Mouse (Mus musculus): ENCODE data around the gene 1110032F04Rik. TPM values are rescaled to one million over a fixed set of nuclear protein-coding genes. Genes with fewer than 3 reads are reported as not detected.

The 1110032F04Rik gene
- total and polyA plus RNA-seq, 3 experiments: 0.08 TPM; not detected in 2

GRCm38 (mm10) chr3:68836857-68837499 is 32.4 kb upstream of the 1110032F04Rik start:
- dilution Hi-C loops (cut with MboI; ENCODE audit: extremely low pct_ligation_motif_present, extremely low pct_unique_long_range_greater_than_20kb, low sequenced_read_pairs) (no loop called here), in situ Hi-C loops (cut with MboI; ENCODE audit: low pct_ligation_motif_present, low pct_unique_long_range_greater_than_20kb, low sequenced_read_pairs) (no loop called here)
- Histone ChIP-seq H3K4me3 (replicated peaks in 1 of 3; ENCODE audit: low read depth in 2 of 3, low read length in 2 of 3, poor library complexity in 1 of 3) (no peak overlapping the region), H3K27ac (ENCODE audit: insufficient read depth, low read depth) (no peak overlapping the region), H3K4me2 (ENCODE audit: insufficient read depth, low read depth, poor library complexity, severe bottlenecking) (no peak overlapping the region), H3K36me3 (replicated peaks in 1 of 2; ENCODE audit: control insufficient read depth in 1 of 2, insufficient read depth in 1 of 2, low read length in 1 of 2) (no peaks in the 10 kb centered on the region), H3K9ac (ENCODE audit: insufficient read depth, low read depth) (no peak overlapping the region), H3K4me1 (ENCODE audit: control insufficient read depth in 1 of 2, insufficient read depth in 2 of 2) (peaks cover 8 to 20% of the 10 kb centered on the region in 2 experiments), H3K27me3 (replicated peaks) (no peaks in the 10 kb centered on the region), H3K79me2 (replicated peaks; ENCODE audit: control insufficient read depth, extremely low read depth, insufficient read depth, poor library complexity, severe bottlenecking) (no peaks in the 10 kb centered on the region), H3K9me3 (replicated peaks; ENCODE audit: low read length) (no peaks in the 10 kb centered on the region)
- TF ChIP-seq RAD21 (IDR thresholded peaks at IDR 0.05; ENCODE audit: low read depth, low read length) (no peak), ZKSCAN1 (IDR thresholded peaks at IDR 0.05; ENCODE audit: borderline replicate concordance, low read depth, low read length) (no peak), HCFC1 (IDR thresholded peaks at IDR 0.05; ENCODE audit: low read depth, low read length) (no peak), TCF12 (IDR thresholded peaks at IDR 0.05; ENCODE audit: low read depth, low read length) (no peak), MAFK (IDR thresholded peaks at IDR 0.05; ENCODE audit: insufficient replicate concordance, low read length) (no peak), GABPA (IDR thresholded peaks at IDR 0.05; ENCODE audit: insufficient replicate concordance, low read depth, low read length) (no peak), MYC (IDR thresholded peaks at IDR 0.05; ENCODE audit: low read depth, low read length) (no peak), EP300 (IDR thresholded peaks at IDR 0.05; ENCODE audit: low read length) (no peak), SIN3A (IDR thresholded peaks at IDR 0.05; ENCODE audit: low read length) (no peak), ETS1 (conservative IDR thresholded peaks at IDR 0.05; ENCODE audit: low read depth, low read length) (no peak)
- no peak for DNase-seq (ENCODE audit: extremely low read depth)

DNA sequence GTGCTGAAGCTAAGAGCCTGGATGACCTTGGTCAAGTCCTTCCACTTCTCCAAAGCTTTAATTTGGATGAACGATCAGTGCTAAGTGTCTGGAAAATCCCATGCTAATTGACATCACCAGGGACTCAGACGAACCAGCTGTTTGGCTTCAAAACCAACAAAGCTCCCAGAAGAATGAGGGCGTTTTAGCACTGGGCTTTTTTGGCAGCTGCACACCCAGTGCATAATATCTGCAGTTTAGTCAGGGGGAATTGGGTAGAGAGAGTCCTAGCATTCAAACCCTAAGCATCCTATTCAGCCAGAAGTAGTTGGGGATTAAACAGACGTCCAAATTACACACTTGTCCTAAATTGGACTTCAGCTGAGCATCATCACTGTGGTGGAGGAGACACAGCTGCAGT is 29.2 kb upstream of the 1110032F04Rik start:
- H3K4me1 ChIP-seq (ENCODE audit: control insufficient read depth in 1 of 2, insufficient read depth in 2 of 2): peaks cover 8 to 24% of the 10 kb centered on the region in 2 experiments
- no peak for TF ChIP-seq CHD2 (IDR thresholded peaks at IDR 0.05; ENCODE audit: low read length)
- no peak for TF ChIP-seq MXI1 (IDR thresholded peaks at IDR 0.05; ENCODE audit: low read depth, low read length)
- TF ChIP-seq PAX5 (IDR thresholded peaks at IDR 0.05; ENCODE audit: low read length): no peak
- TF ChIP-seq SMC3 (IDR thresholded peaks at IDR 0.05; ENCODE audit: low read depth, low read length): no peak
- TF ChIP-seq MAZ (IDR thresholded peaks at IDR 0.05; ENCODE audit: low read depth, low read length): no peak
- no peak for TF ChIP-seq MAX (IDR thresholded peaks at IDR 0.05; ENCODE audit: low read length)
- TF ChIP-seq EP300 (IDR thresholded peaks at IDR 0.05; ENCODE audit: low read length): no peak
- no peak for TF ChIP-seq HCFC1 (IDR thresholded peaks at IDR 0.05; ENCODE audit: low read depth, low read length)
- TF ChIP-seq IRF4 (IDR thresholded peaks at IDR 0.05; ENCODE audit: low read depth, low read length): no peak
- no peak for TF ChIP-seq USF2 (conservative IDR thresholded peaks at IDR 0.05; ENCODE audit: low read depth, low read length)
- no peak for TF ChIP-seq ZMIZ1 (IDR thresholded peaks at IDR 0.05; ENCODE audit: low read depth, low read length)
- TF ChIP-seq E2F4 (IDR thresholded peaks at IDR 0.05; ENCODE audit: insufficient replicate concordance, low read depth, low read length): no peak
- no peak for TF ChIP-seq NRF1 (IDR thresholded peaks at IDR 0.05; ENCODE audit: low read depth, low read length)
- no peak for TF ChIP-seq POLR2AphosphoS2 (IDR thresholded peaks at IDR 0.05; ENCODE audit: low read depth, low read length)
- no peak for TF ChIP-seq JUN (IDR thresholded peaks at IDR 0.05; ENCODE audit: insufficient read depth, low read depth, low read length)
- no peak for TF ChIP-seq CHD1 (IDR thresholded peaks at IDR 0.05; ENCODE audit: low read depth, low read length)
- TF ChIP-seq ZKSCAN1 (IDR thresholded peaks at IDR 0.05; ENCODE audit: borderline replicate concordance, low read depth, low read length): no peak
- no peak for TF ChIP-seq BHLHE40 (IDR thresholded peaks at IDR 0.05; ENCODE audit: low read depth, low read length)
- no peak for DNase-seq (ENCODE audit: extremely low read depth)
- H3K4me3 ChIP-seq (replicated peaks in 1 of 3; ENCODE audit: low read depth in 2 of 3, low read length in 2 of 3, poor library complexity in 1 of 3): no peak overlapping the region
- no peak overlapping the region for H3K4me2 ChIP-seq (ENCODE audit: insufficient read depth, low read depth, poor library complexity, severe bottlenecking)
- in situ Hi-C loops (cut with MboI; ENCODE audit: low pct_ligation_motif_present, low pct_unique_long_range_greater_than_20kb, low sequenced_read_pairs): no loop called here
- H3K27me3 ChIP-seq (replicated peaks): no peaks in the 10 kb centered on the region
- dilution Hi-C loops (cut with MboI; ENCODE audit: extremely low pct_ligation_motif_present, extremely low pct_unique_long_range_greater_than_20kb, low sequenced_read_pairs): no loop called here
- H3K9me3 ChIP-seq (replicated peaks; ENCODE audit: low read length): no peaks in the 10 kb centered on the region
- H3K27ac ChIP-seq (ENCODE audit: insufficient read depth, low read depth): no peak overlapping the region
- H3K36me3 ChIP-seq (replicated peaks in 1 of 2; ENCODE audit: control insufficient read depth in 1 of 2, insufficient read depth in 1 of 2, low read length in 1 of 2): no peaks in the 10 kb centered on the region
- no peaks in the 10 kb centered on the region for H3K79me2 ChIP-seq (replicated peaks; ENCODE audit: control insufficient read depth, extremely low read depth, insufficient read depth, poor library complexity, severe bottlenecking)
- no peak overlapping the region for H3K9ac ChIP-seq (ENCODE audit: insufficient read depth, low read depth)

Data from CH12.LX (cell line).